Mouse (Mus musculus) common myeloid progenitor, adult 5-6 weeks (primary cell): ENCODE results near the gene Epb41l2. TPM values are rescaled to one million over a fixed set of nuclear protein-coding genes. Genes with fewer than 3 reads are reported as not detected.

Source experiments
- ATAC-seq: replicated peaks from 2 replicates; pipeline ENCODE4 v1.8.0; 2016; ENCODE audit warnings: low read depth, mild to moderate bottlenecking, moderate TSS enrichment, inconsistent platforms; ENCODE audit not compliant: poor library complexity, severe bottlenecking
- total RNA-seq: library from RNA; stranded (forward); fragments of 200-1000, 187-1606 nt; gene quantifications from 2 replicates; pipeline ENCODE4 v1.2.3, GENCODE M21; 2017

The Epb41l2 gene
- total RNA-seq, 1 experiment from 2014 or later = 35.8 TPM

- no peak for ATAC-seq
Observed at GRCm38 (mm10) chr10:25396859-25397258, 37.3 kb downstream of the Epb41l2 start.

- ATAC-seq = no peak
Observed at GRCm38 (mm10) chr10:25397767-25398690, 38.4 kb downstream of the Epb41l2 start.

- ATAC-seq = no peak
Observed at GRCm38 (mm10) chr10:25399016-25399415, 39.4 kb downstream of the Epb41l2 start.

GRCm38 (mm10) chr10:25400076-25400475 is 40.5 kb downstream of the Epb41l2 start:
- no peak for ATAC-seq

- no peak for ATAC-seq
Observed at GRCm38 (mm10) chr10:25400646-25401045, 41.0 kb downstream of the Epb41l2 start.

- ATAC-seq = no peak
Observed at GRCm38 (mm10) chr10:25401356-25401755, 41.8 kb downstream of the Epb41l2 start.

GRCm38 (mm10) chr10:25402886-25403285 is 43.3 kb downstream of the Epb41l2 start:
- ATAC-seq = no peak

GRCm38 (mm10) chr10:25403813-25404701 is 44.5 kb downstream of the Epb41l2 start:
- ATAC-seq = peak; percentile 60

- ATAC-seq = peak; percentile 84
Observed at GRCm38 (mm10) chr10:25404702-25405098, 45.1 kb downstream of the Epb41l2 start.

- no peak for ATAC-seq
Observed at GRCm38 (mm10) chr10:25405551-25405950, 46.0 kb downstream of the Epb41l2 start.

- ATAC-seq = no peak
Observed at GRCm38 (mm10) chr10:25406695-25407094, 47.1 kb downstream of the Epb41l2 start.

- no peak for ATAC-seq
Observed at GRCm38 (mm10) chr10:25408136-25408650, 48.6 kb downstream of the Epb41l2 start.

- ATAC-seq = no peak
Observed at GRCm38 (mm10) chr10:25411836-25412373, 52.3 kb downstream of the Epb41l2 start.

GRCm38 (mm10) chr10:25415188-25415717 is 55.7 kb downstream of the Epb41l2 start:
- ATAC-seq = peak; percentile 80

- ATAC-seq = no peak
Observed at GRCm38 (mm10) chr10:25416696-25417095, 57.1 kb downstream of the Epb41l2 start.

GRCm38 (mm10) chr10:25426058-25426457 is 66.5 kb downstream of the Epb41l2 start:
- ATAC-seq = no peak

- ATAC-seq = peak; percentile 25; the same call in 1 of the 2 replicates
Observed at GRCm38 (mm10) chr10:25426814-25427213, 67.2 kb downstream of the Epb41l2 start.

- no peak for ATAC-seq
Observed at GRCm38 (mm10) chr10:25427523-25427922, 67.9 kb downstream of the Epb41l2 start.

- ATAC-seq = no peak
Observed at GRCm38 (mm10) chr10:25428658-25429057, 69.1 kb downstream of the Epb41l2 start.

- no peak for ATAC-seq
Observed at GRCm38 (mm10) chr10:25429346-25429745, 69.7 kb downstream of the Epb41l2 start.
